Mouse (Mus musculus) urinary bladder, postnatal 36 days (tissue): ENCODE data around the gene Tufm.
A peak's percentile ranks its signal among the peaks of the same experiment; 100 is the strongest.

ENCODE experiments used
- DNase-seq, 2 experiments: peaks; one replicate each; pipeline ENCODE4 v3.0.0; 2022; ENCODE audit warnings: low spot score in 2 of 2, mixed read lengths in 1 of 2

The Tufm gene

GRCm38 (mm10) chr7:126499416-126499815, 12.3 kb downstream of the Tufm start:
- DNase-seq, result no peak

- DNase-seq, result no peak
Observed at GRCm38 (mm10) chr7:126501684-126502022, 14.5 kb downstream of the Tufm start.

- peak; percentile 89 to 90 for DNase-seq
Observed at GRCm38 (mm10) chr7:126502023-126502741, 15.0 kb downstream of the Tufm start.

- no peak for DNase-seq
Observed at GRCm38 (mm10) chr7:126502751-126503150, 15.6 kb downstream of the Tufm start.

- peak; percentile 92 to 99 for DNase-seq
Observed at GRCm38 (mm10) chr7:126503273-126503878, 16.2 kb downstream of the Tufm start, which contains the start of gene Atxn2l. Gene Atxn2l, minus strand, starts transcription at chr7:126503437.

- DNase-seq, result no peak
Observed at GRCm38 (mm10) chr7:126504913-126505312, 17.8 kb downstream of the Tufm start.

- no peak for DNase-seq
Observed at GRCm38 (mm10) chr7:126507126-126507778, 20.1 kb downstream of the Tufm start.

GRCm38 (mm10) chr7:126511287-126511686, 24.1 kb downstream of the Tufm start:
- DNase-seq, result no peak

GRCm38 (mm10) chr7:126518261-126518941, 31.2 kb downstream of the Tufm start:
- no peak for DNase-seq

- no peak for DNase-seq
Observed at GRCm38 (mm10) chr7:126519513-126519912, 32.4 kb downstream of the Tufm start.

- no peak for DNase-seq
Observed at GRCm38 (mm10) chr7:126523316-126523715, 36.2 kb downstream of the Tufm start.

- DNase-seq, result no peak
Observed at GRCm38 (mm10) chr7:126528166-126528577, 41.0 kb downstream of the Tufm start.

GRCm38 (mm10) chr7:126533434-126533833, 46.3 kb downstream of the Tufm start:
- DNase-seq, result no peak

- DNase-seq, result peak in 1 of 2 experiments; percentile 11
Observed at GRCm38 (mm10) chr7:126535766-126536165, 48.6 kb downstream of the Tufm start.

- no peak for DNase-seq
Observed at GRCm38 (mm10) chr7:126536466-126536865, 49.3 kb downstream of the Tufm start.

GRCm38 (mm10) chr7:126537820-126538585, 50.8 kb downstream of the Tufm start:
- no peak for DNase-seq
